ENCODE assay signal across 8 mouse cellular contexts in genomic region chr11:86472771-86473171, GRCm38 (mm10). TPM values are rescaled to one million over a fixed set of nuclear protein-coding genes. Genes with fewer than 3 reads are reported as not detected.
DNase-seq lines count a peak whose midpoint lies in the region; ATAC-seq and TF ChIP-seq lines count a peak whose summit lies in the region.

No protein-coding gene starts in this region.

- intact Hi-C loops in left cerebral cortex, adult 2 months (cut with DNase I), result no loop called here
- intact Hi-C loops in left cerebral cortex, postnatal 4 days (cut with DNase I), result no loop called here

- H3K9ac ChIP-seq in hindbrain, embryonic 14.5 days, result peak overlapping the region; percentile 9; the same call in 1 of the 2 replicates
- H3K9ac ChIP-seq in midbrain, embryonic 15.5 days, result peak overlapping the region; percentile 22; the same call in 1 of the 2 replicates

- no peak for TF ChIP-seq CTCF in left cerebral cortex, adult 2 months (IDR thresholded peaks at IDR 0.05)

- H3K9me3 ChIP-seq in hindbrain, embryonic 14.5 days (ENCODE audit: control insufficient read depth, low read length), result no peaks in the 10 kb centered on the region
- no peaks in the 10 kb centered on the region for H3K9me3 ChIP-seq in midbrain, embryonic 15.5 days

- no peaks in the 10 kb centered on the region for H3K27me3 ChIP-seq in hindbrain, embryonic 14.5 days (ENCODE audit: control insufficient read depth, insufficient read depth, low read length)
- H3K27me3 ChIP-seq in midbrain, embryonic 15.5 days (replicated peaks), result no peaks in the 10 kb centered on the region

- H3K4me2 ChIP-seq in hindbrain, embryonic 14.5 days (replicated peaks), result peak overlapping the region; percentile 42
- peak overlapping the region; percentile 32 for H3K4me2 ChIP-seq in midbrain, embryonic 15.5 days

- H3K4me1 ChIP-seq in hindbrain, embryonic 14.5 days (replicated peaks; ENCODE audit: control insufficient read depth, insufficient read depth, low read length), result 0 out of 2 replicates have a peak, but pooled peaks cover 8% of the 10 kb centered on the region
- peaks cover 9% of the 10 kb centered on the region; the same call in 1 of the 2 replicates for H3K4me1 ChIP-seq in midbrain, embryonic 15.5 days

- H3K27ac ChIP-seq in left cerebral cortex, adult 2 months, result peak overlapping the region; percentile 58
- H3K27ac ChIP-seq in hindbrain, embryonic 14.5 days, result peak overlapping the region; percentile 76
- peak overlapping the region; percentile 60 for H3K27ac ChIP-seq in midbrain, embryonic 15.5 days

- ATAC-seq in hindbrain, embryonic 14.5 days (ENCODE audit: low FRiP score), result no peak
- ATAC-seq in midbrain, embryonic 15.5 days (replicated peaks), result no peak

- H3K4me3 ChIP-seq in left cerebral cortex, adult 2 months, result peak overlapping the region; percentile 26
- H3K4me3 ChIP-seq in hindbrain, embryonic 14.5 days (replicated peaks; ENCODE audit: low read length), result no peak overlapping the region
- no peak overlapping the region for H3K4me3 ChIP-seq in midbrain, embryonic 15.5 days

- DNase-seq in left cerebral cortex, adult 2 months (ENCODE audit: extremely low spot score in 1 of 2, low spot score in 2 of 2), result peak; percentile 28 to 33
- DNase-seq in left cerebral cortex, postnatal 4 days, result no peak
- DNase-seq in adrenal gland, postnatal 36 days, result peak; percentile 16 to 58
- peak; percentile 47 to 58 for DNase-seq in cerebellum, postnatal 36 days
- DNase-seq in hindbrain, embryonic 14.5 days (ENCODE audit: low spot score), result peak; percentile 38
- no peak for DNase-seq in layer of hippocampus, adult 8-10 months (ENCODE audit: low spot score in 2 of 2)
- no peak for DNase-seq in spleen, postnatal 14 days (ENCODE audit: low spot score in 2 of 2)

- 36% methylated on average over 7 of the region's 7 CpGs for WGBS in hindbrain, embryonic 14.5 days
- WGBS in midbrain, embryonic 15.5 days, result 32% methylated on average over 7 of the region's 7 CpGs

- H3K36me3 ChIP-seq in hindbrain, embryonic 14.5 days (replicated peaks; ENCODE audit: control insufficient read depth, insufficient read depth), result no peaks in the 10 kb centered on the region
- no peaks in the 10 kb centered on the region for H3K36me3 ChIP-seq in midbrain, embryonic 15.5 days (replicated peaks)

RNA-seq across cellular contexts. Expression of gene Rnft1, which starts 11.7 kb away (rescaled TPM):
- 10 to 100 TPM; 27.5 to 31.5 TPM for total RNA-seq in left cerebral cortex, adult 2 months (2021)
- 10 to 100 TPM; 17.2 to 21.6 TPM for total RNA-seq in left cerebral cortex, postnatal 4 days (2021)
- 10 to 100 TPM; 36.7 to 41.9 TPM for total RNA-seq in adrenal gland, postnatal 36 days (2021)
- polyA plus RNA-seq in hindbrain, embryonic 14.5 days (2014; fragmentation: Nextera tagmentation; extraction: Ambion mirVana), result 15.7 and 17.6 TPM in 2 replicates
- polyA plus RNA-seq in midbrain, embryonic 15.5 days (2015; fragmentation: Nextera tagmentation; extraction: Ambion mirVana), result 16.0 and 16.8 TPM in 2 replicates
- total RNA-seq in layer of hippocampus, adult 8-10 months (2022), result 10 to 100 TPM; 26.3 to 34.8 (median 27.0) TPM

Comparison
In these comparisons a context has a peak if more than half of its experiments do, and no peak if none do; other contexts are left out.
1. DNase-seq: peak in left cerebral cortex, adult 2 months (2 of 2), adrenal gland, postnatal 36 days (2 of 2), cerebellum, postnatal 36 days (2 of 2) and hindbrain, embryonic 14.5 days (single experiment); none in left cerebral cortex, postnatal 4 days (single experiment), layer of hippocampus, adult 8-10 months (0 of 2) and spleen, postnatal 14 days (0 of 2).
2. Peak in every context shown above with its lines, with median percentiles within 50 percentile points of each other: H3K27ac ChIP-seq.